Comparison of ENCODE assay signal across 8 mouse cellular contexts in the genomic region with DNA sequence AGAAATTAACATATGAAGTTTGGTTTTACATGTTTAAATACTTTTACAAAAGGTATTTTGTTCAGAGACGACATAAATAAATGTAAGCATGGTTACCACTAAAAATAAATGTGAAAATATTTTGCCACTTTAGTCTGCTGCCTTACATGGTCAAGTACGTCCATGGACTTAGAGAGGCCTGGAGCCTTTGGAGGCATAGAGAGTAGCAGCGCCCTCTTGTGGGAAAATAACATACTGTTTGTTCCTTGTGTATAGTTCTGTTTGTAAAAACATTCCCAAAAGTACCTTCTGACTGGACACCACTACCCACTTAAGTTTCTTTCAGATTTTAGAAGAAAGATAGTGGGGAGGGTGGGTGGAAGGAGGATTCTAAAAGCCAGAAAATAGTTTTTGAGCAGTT. TPM values are rescaled to one million over a fixed set of nuclear protein-coding genes. Genes with fewer than 3 reads are reported as not detected.
DNase-seq lines count a peak whose midpoint lies in the region; ATAC-seq and TF ChIP-seq lines count a peak whose summit lies in the region.

No protein-coding gene starts in this region.

- no peaks in the 10 kb centered on the region for H3K27me3 ChIP-seq in heart, embryonic 10.5 days (ENCODE audit: insufficient read depth, poor library complexity, severe bottlenecking)
- H3K27me3 ChIP-seq in neural tube, embryonic 11.5 days (ENCODE audit: control insufficient read depth, insufficient read depth, low read length): no peaks in the 10 kb centered on the region
- H3K27me3 ChIP-seq in small intestine, adult 2 months (ENCODE audit: control insufficient read depth, insufficient read depth, low read length): no peaks in the 10 kb centered on the region

- peaks cover 57% of the 10 kb centered on the region for H3K36me3 ChIP-seq in heart, embryonic 10.5 days
- peaks cover 6% of the 10 kb centered on the region; the same call in 1 of the 2 replicates for H3K36me3 ChIP-seq in neural tube, embryonic 11.5 days (ENCODE audit: control insufficient read depth, insufficient read depth, low read length)
- peaks cover 33% of the 10 kb centered on the region for H3K36me3 ChIP-seq in small intestine, adult 2 months (ENCODE audit: control insufficient read depth, insufficient read depth, low read length)

- intact Hi-C loops in gastrocnemius, postnatal 14 days (cut with DNase I; ENCODE audit: low total_unique reads): no loop called here

- 44% methylated on average over 3 of the region's 3 CpGs for WGBS in heart, embryonic 10.5 days
- 46% methylated on average over 3 of the region's 3 CpGs for WGBS in neural tube, embryonic 11.5 days
- 41% methylated on average over 3 of the region's 3 CpGs for WGBS in small intestine, adult 2 months

- no peak overlapping the region for H3K4me2 ChIP-seq in neural tube, embryonic 11.5 days (ENCODE audit: low read depth)

- ATAC-seq in neural tube, embryonic 11.5 days (ENCODE audit: insufficient read depth, low FRiP score, low TSS enrichment): no peak

- DNase-seq in heart, adult 18-20 months: peak; percentile 39 to 67
- no peak for DNase-seq in heart, embryonic 10.5 days (ENCODE audit: low spot score)
- DNase-seq in neural tube, embryonic 11.5 days (ENCODE audit: low spot score): peak; percentile 33
- DNase-seq in neural tube, embryonic 10.5 days (ENCODE audit: extremely low spot score, low spot score): no peak
- peak; percentile 3 for DNase-seq in T-cell, adult 2 months (ENCODE audit: low spot score)
- DNase-seq in gastrocnemius, postnatal 14 days: peak; percentile 24
- no peak for DNase-seq in testis, postnatal 10 days (ENCODE audit: low spot score)

- TF ChIP-seq CTCF in small intestine, adult 2 months (IDR thresholded peaks at IDR 0.05; ENCODE audit: extremely low read depth, insufficient read length, insufficient replicate concordance, low read depth, low read length): peak; percentile 37; the same call in 1 of the 2 replicates

- H3K4me1 ChIP-seq in heart, embryonic 10.5 days: no peaks in the 10 kb centered on the region
- peaks cover 5% of the 10 kb centered on the region; the same call in 1 of the 2 replicates for H3K4me1 ChIP-seq in neural tube, embryonic 11.5 days (ENCODE audit: control insufficient read depth, insufficient read depth, low read length)
- H3K4me1 ChIP-seq in small intestine, adult 2 months (ENCODE audit: control insufficient read depth, insufficient read depth, insufficient read length, low read length): peaks cover 8% of the 10 kb centered on the region

- no peak overlapping the region for H3K9ac ChIP-seq in neural tube, embryonic 11.5 days (ENCODE audit: low read length)

- no peak overlapping the region for H3K27ac ChIP-seq in heart, embryonic 10.5 days
- H3K27ac ChIP-seq in neural tube, embryonic 11.5 days (ENCODE audit: low read depth, low read length): no peak overlapping the region
- H3K27ac ChIP-seq in small intestine, adult 2 months (ENCODE audit: insufficient read depth, low read depth, low read length): no peak overlapping the region

- no peaks in the 10 kb centered on the region for H3K9me3 ChIP-seq in heart, embryonic 10.5 days
- no peaks in the 10 kb centered on the region for H3K9me3 ChIP-seq in neural tube, embryonic 11.5 days (ENCODE audit: control insufficient read depth, low read length)

- no peak overlapping the region for H3K4me3 ChIP-seq in heart, embryonic 10.5 days
- H3K4me3 ChIP-seq in neural tube, embryonic 11.5 days (ENCODE audit: low read depth, low read length): no peak overlapping the region
- H3K4me3 ChIP-seq in small intestine, adult 2 months (ENCODE audit: low read depth, low read length): no peak overlapping the region

- no peak for TF ChIP-seq POLR2A in small intestine, adult 2 months (IDR thresholded peaks at IDR 0.05; ENCODE audit: low read depth, low read length)

RNA-seq across cellular contexts. Expression of gene Pitpnb, which starts 34.0 kb away (rescaled TPM):
- 10 to 100 TPM; 41.2 to 42.1 TPM for total RNA-seq in heart, adult 18-20 months (2021)
- polyA plus RNA-seq in heart, embryonic 10.5 days (2016; fragmentation: Nextera tagmentation; extraction: Ambion mirVana): 93.7 and 105 TPM in 2 replicates
- 131 and 134 TPM in 2 replicates for polyA plus RNA-seq in neural tube, embryonic 11.5 days (2014; fragmentation: Nextera tagmentation; extraction: Ambion mirVana)
- total RNA-seq in gastrocnemius, postnatal 14 days (2021): 10 to 100 TPM; 23.4 to 26.2 TPM
- 27.1 and 44.5 TPM in 2 replicates for polyA plus RNA-seq in small intestine, adult 2 months (2012; rRNA removed)

RNA-seq across cellular contexts. Expression of gene Mn1, which starts 52.6 kb away (rescaled TPM):
- 10 to 100 TPM; 16.0 to 16.6 TPM for total RNA-seq in heart, adult 18-20 months (2021)
- 6.4 and 7.7 TPM in 2 replicates for polyA plus RNA-seq in heart, embryonic 10.5 days (2016; fragmentation: Nextera tagmentation; extraction: Ambion mirVana)
- polyA plus RNA-seq in neural tube, embryonic 11.5 days (2014; fragmentation: Nextera tagmentation; extraction: Ambion mirVana): 25.6 and 27.3 TPM in 2 replicates
- 10 to 100 TPM; 33.8 to 58.1 TPM for total RNA-seq in gastrocnemius, postnatal 14 days (2021)
- polyA plus RNA-seq in small intestine, adult 2 months (2012; rRNA removed): 1.4 and 2.2 TPM in 2 replicates

Comparison
In these comparisons a context has a peak if more than half of its experiments do, and no peak if none do; other contexts are left out.
1. DNase-seq: peak in heart, adult 18-20 months (2 of 2), neural tube, embryonic 11.5 days (single experiment), T-cell, adult 2 months (single experiment) and gastrocnemius, postnatal 14 days (single experiment); none in heart, embryonic 10.5 days (single experiment), neural tube, embryonic 10.5 days (single experiment) and testis, postnatal 10 days (single experiment).